Mouse (Mus musculus) cerebellum, adult 9-10 months (tissue): ENCODE measurements around the gene Gnb5.

Experiments
- DNase-seq: peaks from one replicate; pipeline ENCODE4 v3.0.0; 2022

Gene Gnb5

GRCm38 (mm10) chr9:75307015-75307414, 927 bp downstream of the Gnb5 start:
- peak; percentile 45 for DNase-seq

GRCm38 (mm10) chr9:75308621-75309020, 2.5 kb downstream of the Gnb5 start:
- DNase-seq, result peak; percentile 40

- DNase-seq, result peak; percentile 94
These were observed 5.9 kb downstream of the Gnb5 start for GRCm38 (mm10) chr9:75312008-75312407.

GRCm38 (mm10) chr9:75313138-75313831, 7.2 kb downstream of the Gnb5 start:
- peak; percentile 69 for DNase-seq

GRCm38 (mm10) chr9:75313832-75314516, 7.9 kb downstream of the Gnb5 start:
- peak; percentile 87 for DNase-seq

GRCm38 (mm10) chr9:75314517-75315105, 8.5 kb downstream of the Gnb5 start:
- peak; percentile 59 for DNase-seq

- DNase-seq, result peak; percentile 60
These were observed 9.2 kb downstream of the Gnb5 start for GRCm38 (mm10) chr9:75315238-75315637.

GRCm38 (mm10) chr9:75316771-75317170, 10.7 kb downstream of the Gnb5 start:
- DNase-seq, result no peak

GRCm38 (mm10) chr9:75318196-75318595, 12.1 kb downstream of the Gnb5 start:
- DNase-seq, result peak; percentile 54

- peak; percentile 64 for DNase-seq
These were observed 13.3 kb downstream of the Gnb5 start for GRCm38 (mm10) chr9:75319365-75319764.

- DNase-seq, result peak; percentile 76
These were observed 16.2 kb downstream of the Gnb5 start for GRCm38 (mm10) chr9:75322099-75322885.

- no peak for DNase-seq
These were observed 22.0 kb downstream of the Gnb5 start for GRCm38 (mm10) chr9:75328047-75328446.

- DNase-seq, result no peak
These were observed 24.7 kb downstream of the Gnb5 start for GRCm38 (mm10) chr9:75330821-75331220.

GRCm38 (mm10) chr9:75334440-75334839, 28.4 kb downstream of the Gnb5 start:
- DNase-seq, result no peak

GRCm38 (mm10) chr9:75338016-75338415, 31.9 kb downstream of the Gnb5 start:
- no peak for DNase-seq

- DNase-seq, result no peak
These were observed 36.3 kb downstream of the Gnb5 start for GRCm38 (mm10) chr9:75342433-75342832.

- no peak for DNase-seq
These were observed 41.4 kb downstream of the Gnb5 start, which contains the start of gene Bcl2l10 for GRCm38 (mm10) chr9:75347458-75347857. Bcl2l10 (plus strand) TSS chr9:75347758.

- no peak for DNase-seq
These were observed 42.0 kb downstream of the Gnb5 start for GRCm38 (mm10) chr9:75348066-75348465.

GRCm38 (mm10) chr9:75348641-75349040, 42.6 kb downstream of the Gnb5 start:
- no peak for DNase-seq

- no peak for DNase-seq
These were observed 47.0 kb downstream of the Gnb5 start for GRCm38 (mm10) chr9:75353094-75353493.

GRCm38 (mm10) chr9:75355783-75356182, 49.7 kb downstream of the Gnb5 start:
- no peak for DNase-seq

GRCm38 (mm10) chr9:75357087-75357654, 51.1 kb downstream of the Gnb5 start:
- no peak for DNase-seq

GRCm38 (mm10) chr9:75361699-75362098, 55.6 kb downstream of the Gnb5 start:
- DNase-seq, result peak; percentile 79
